Mouse (Mus musculus) cerebellum, adult 2 months (tissue): ENCODE measurements around the gene Oit1. TPM values are rescaled to one million over a fixed set of nuclear protein-coding genes. Genes with fewer than 3 reads are reported as not detected.

Source experiments
- DNase-seq, 2 experiments: peaks; one replicate each; pipeline ENCODE4 v3.0.0; 2021
- H3K27ac ChIP-seq: fragments of 200-500 bp; 2 replicates; pipeline ENCODE4 v1.5.1; 2012; ENCODE audit warnings: low read length, control low read depth, inconsistent platforms; ENCODE audit not compliant: insufficient read depth
- H3K27me3 ChIP-seq: fragments of 200-500 bp; 2 replicates; pipeline ENCODE4 v1.6.1; 2012; ENCODE audit warnings: inconsistent platforms, mild to moderate bottlenecking, low read length, moderate library complexity; ENCODE audit not compliant: control insufficient read depth, insufficient read depth
- H3K4me1 ChIP-seq: fragments of 200-500 bp; 2 replicates; pipeline ENCODE4 v1.6.1; 2011; ENCODE audit warnings: low read length; ENCODE audit not compliant: control insufficient read depth, insufficient read depth
- H3K4me3 ChIP-seq: fragments of 200-500 bp; replicated peaks from 2 replicates; pipeline ENCODE3; 2011; ENCODE audit warnings: mild to moderate bottlenecking, low read depth, low read length, control low read depth; ENCODE audit not compliant: insufficient read depth
- CTCF ChIP-seq: fragments of 200-500 bp; IDR thresholded peaks from 2 replicates; pipeline ENCODE4 v1.5.1; 2011; ENCODE audit warnings: low read depth, mild to moderate bottlenecking, control low read depth, low read length, moderate library complexity, borderline replicate concordance; ENCODE audit not compliant: insufficient read depth
- POLR2A ChIP-seq: fragments of 200-500 bp; IDR thresholded peaks from 2 replicates; pipeline ENCODE4 v1.6.1; 2011; ENCODE audit warnings: low read length, control low read depth, borderline replicate concordance; ENCODE audit not compliant: insufficient read depth
- WGBS: fragments of 180-500 bp; shearing (Covaris S2); methylation state at CpG from one replicate; pipeline ENCODE4 v1.1.7; 2018; 5-methylcytosine and 5-hydroxymethylcytosine counted together
- polyA plus RNA-seq: library from polyadenylated mRNA; depleted of rRNA; stranded (reverse); fragments of >200 nt; gene quantifications from 2 replicates; pipeline ENCODE4 v1.2.3, GENCODE M21; 2012; rRNA removed

The Oit1 gene
- not detected in 2 replicates for polyA plus RNA-seq

- DNase-seq, result no peak
- Histone ChIP-seq H3K27me3 (no peaks in the 10 kb centered on the region), H3K4me1 (no peaks in the 10 kb centered on the region; the same call in 1 of the 2 replicates), H3K27ac (no peak within 1 kb of the TSS), H3K4me3 (no peak within 1 kb of the TSS)
- WGBS, result 72% methylated on average over 8 of the region's 8 CpGs
- TF ChIP-seq POLR2A, result no peak
- TF ChIP-seq CTCF, result no peak
Observed at GRCm38 (mm10) chr14:8378685-8379313, at the start of gene Oit1. Gene Oit1 (minus strand): TSS chr14:8378754.

- TF ChIP-seq CTCF (no peak), POLR2A (no peak)
- no peak for DNase-seq
- Histone ChIP-seq H3K27ac (no peak overlapping the region), H3K4me3 (no peak overlapping the region), H3K4me1 (no peaks in the 10 kb centered on the region), H3K27me3 (no peaks in the 10 kb centered on the region)
- WGBS, result 27% methylated on average over 3 of the region's 3 CpGs
Observed at GRCm38 (mm10) chr14:8422833-8423232, 44.3 kb upstream of the Oit1 start.

- no peak overlapping the region for H3K4me3 ChIP-seq
- WGBS, result 49% methylated on average over 10 of the region's 10 CpGs
- DNase-seq, result no peak
- no peaks in the 10 kb centered on the region for H3K27me3 ChIP-seq
- TF ChIP-seq POLR2A, result no peak
- TF ChIP-seq CTCF, result no peak
- H3K27ac ChIP-seq, result no peak overlapping the region
- H3K4me1 ChIP-seq, result no peaks in the 10 kb centered on the region
Observed at GRCm38 (mm10) chr14:8421199-8421787, 42.7 kb upstream of the Oit1 start.

- no peak overlapping the region for H3K27ac ChIP-seq
- no peak for TF ChIP-seq POLR2A
- no peak for TF ChIP-seq CTCF
- 48% methylated on average over 3 of the region's 3 CpGs for WGBS
- H3K27me3 ChIP-seq, result no peaks in the 10 kb centered on the region
- H3K4me1 ChIP-seq, result no peaks in the 10 kb centered on the region
- no peak for DNase-seq
- H3K4me3 ChIP-seq, result no peak overlapping the region
Observed at GRCm38 (mm10) chr14:8418610-8419009, 40.1 kb upstream of the Oit1 start.

GRCm38 (mm10) chr14:8405946-8406345 is 27.4 kb upstream of the Oit1 start:
- no peak overlapping the region for H3K27ac ChIP-seq
- DNase-seq, result no peak
- no peak for TF ChIP-seq POLR2A
- TF ChIP-seq CTCF, result no peak
- H3K4me3 ChIP-seq, result no peak overlapping the region
- no peaks in the 10 kb centered on the region for H3K4me1 ChIP-seq
- H3K27me3 ChIP-seq, result no peaks in the 10 kb centered on the region
- WGBS, result 77% methylated on average over 6 of the region's 6 CpGs

- Histone ChIP-seq H3K27me3 (no peaks in the 10 kb centered on the region), H3K4me1 (no peaks in the 10 kb centered on the region), H3K27ac (no peak overlapping the region), H3K4me3 (no peak overlapping the region)
- TF ChIP-seq POLR2A (no peak), CTCF (no peak)
- 69% methylated on average over 3 of the region's 3 CpGs for WGBS
- DNase-seq, result no peak
Observed at GRCm38 (mm10) chr14:8403310-8403709, 24.8 kb upstream of the Oit1 start.

GRCm38 (mm10) chr14:8398507-8398906 is 20.0 kb upstream of the Oit1 start:
- no peak overlapping the region for H3K4me3 ChIP-seq
- no peaks in the 10 kb centered on the region for H3K27me3 ChIP-seq
- no peak overlapping the region for H3K27ac ChIP-seq
- TF ChIP-seq POLR2A (no peak), CTCF (no peak)
- no peak for DNase-seq
- H3K4me1 ChIP-seq, result no peaks in the 10 kb centered on the region

- H3K4me1 ChIP-seq, result no peaks in the 10 kb centered on the region
- no peaks in the 10 kb centered on the region for H3K27me3 ChIP-seq
- DNase-seq, result no peak
- WGBS, result 89% methylated on average over 7 of the region's 7 CpGs
- no peak overlapping the region for H3K4me3 ChIP-seq
- TF ChIP-seq POLR2A (no peak), CTCF (no peak)
- no peak overlapping the region for H3K27ac ChIP-seq
Observed at GRCm38 (mm10) chr14:8395690-8396287, 17.2 kb upstream of the Oit1 start.
